Mouse (Mus musculus): ENCODE measurements at regions not wholly inside any gene's neighbourhood (a gene's known extent, or its start where the extent isn't known, plus 50 kb on each side); places are given as distances from the start of the nearest gene placed in this dataset.

- 58% methylated on average over 5 of the region's 5 CpGs for WGBS (ENCODE audit: insufficient replicate concordance)
- H3K27me3 ChIP-seq (ENCODE audit: control insufficient read depth, insufficient read depth, low read depth, low read length): no peaks in the 10 kb centered on the region
Measured at GRCm38 (mm10) chr7:136182101-136182500, 465.9 kb upstream of the Mki67 start.

DNA sequence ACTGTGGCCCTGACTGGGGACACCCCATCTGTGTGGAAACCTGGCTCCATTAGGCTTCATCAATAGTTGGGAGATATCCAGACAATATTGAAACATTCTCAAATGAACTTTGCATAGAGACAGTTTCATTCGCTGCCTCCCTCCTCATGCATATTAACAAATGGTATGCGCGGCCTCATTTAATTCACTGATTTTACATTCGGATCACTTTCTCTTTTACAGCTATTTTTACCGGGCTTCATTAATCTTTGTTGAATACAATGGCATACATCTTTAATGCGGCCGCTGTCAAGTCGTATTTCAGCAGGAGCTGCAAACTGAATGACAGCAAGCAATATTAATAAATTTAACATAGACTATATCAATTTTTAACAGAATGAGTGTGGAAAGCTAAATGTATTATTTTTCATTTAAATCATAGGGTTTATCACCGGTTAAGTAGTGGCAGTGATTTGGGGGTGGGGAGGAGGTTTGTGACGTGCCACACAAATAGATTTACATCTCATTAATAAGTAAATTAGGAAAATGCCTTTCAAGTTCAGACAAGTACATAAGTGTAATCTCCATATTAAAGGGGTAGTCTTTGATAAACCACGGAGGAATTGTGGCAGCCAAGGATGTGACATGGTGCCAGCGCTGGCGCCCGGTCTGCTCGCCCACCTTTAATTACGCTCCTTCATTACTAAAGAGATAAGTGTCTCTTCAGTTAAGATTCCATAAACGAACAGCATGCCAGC lies 480.4 kb upstream of the Mki67 start:
- H3K4me1 ChIP-seq (ENCODE audit: control insufficient read depth, low read depth, low read length): no peaks in the 10 kb centered on the region
- no peak for ATAC-seq (ENCODE audit: low read depth)
- no peaks in the 10 kb centered on the region for H3K27me3 ChIP-seq (ENCODE audit: control insufficient read depth, insufficient read depth, low read depth, low read length)
- 73% methylated on average over 17 of the region's 17 CpGs for WGBS (ENCODE audit: insufficient replicate concordance)
- no peaks in the 10 kb centered on the region for H3K36me3 ChIP-seq (ENCODE audit: control insufficient read depth, insufficient read depth)
- H3K9ac ChIP-seq (ENCODE audit: low read depth, low read length): no peak overlapping the region
- no peak overlapping the region for H3K4me2 ChIP-seq (ENCODE audit: low read depth, low read length)
- H3K27ac ChIP-seq (ENCODE audit: low read length): no peak overlapping the region
- H3K9me3 ChIP-seq (replicated peaks; ENCODE audit: control insufficient read depth, low read length): no peaks in the 10 kb centered on the region
- no peak overlapping the region for H3K4me3 ChIP-seq (ENCODE audit: low read depth, low read length)

More at GRCm38 (mm10) chr7:136182101-136182500, 465.9 kb upstream of the Mki67 start:
- Histone ChIP-seq H3K9ac (ENCODE audit: low read depth, low read length) (no peak overlapping the region), H3K4me1 (ENCODE audit: control insufficient read depth, low read depth, low read length) (no peaks in the 10 kb centered on the region), H3K36me3 (ENCODE audit: control insufficient read depth, insufficient read depth) (no peaks in the 10 kb centered on the region), H3K4me3 (ENCODE audit: low read depth, low read length) (no peak overlapping the region), H3K27ac (ENCODE audit: low read length) (no peak overlapping the region), H3K4me2 (ENCODE audit: low read depth, low read length) (no peak overlapping the region), H3K9me3 (replicated peaks; ENCODE audit: control insufficient read depth, low read length) (no peaks in the 10 kb centered on the region; the same call in 1 of the 2 replicates)
- no peak for ATAC-seq (ENCODE audit: low read depth)

GRCm38 (mm10) chr7:136208879-136209278 lies 492.7 kb upstream of the Mki67 start:
- Histone ChIP-seq H3K4me2 (ENCODE audit: low read depth, low read length) (no peak overlapping the region), H3K27ac (ENCODE audit: low read length) (no peak overlapping the region), H3K36me3 (ENCODE audit: control insufficient read depth, insufficient read depth) (no peaks in the 10 kb centered on the region), H3K4me3 (ENCODE audit: low read depth, low read length) (no peak overlapping the region), H3K9ac (ENCODE audit: low read depth, low read length) (no peak overlapping the region), H3K9me3 (replicated peaks; ENCODE audit: control insufficient read depth, low read length) (no peaks in the 10 kb centered on the region), H3K4me1 (ENCODE audit: control insufficient read depth, low read depth, low read length) (no peaks in the 10 kb centered on the region), H3K27me3 (ENCODE audit: control insufficient read depth, insufficient read depth, low read depth, low read length) (no peaks in the 10 kb centered on the region)
- WGBS (ENCODE audit: insufficient replicate concordance): 72% methylated on average over 12 of the region's 12 CpGs
- no peak for ATAC-seq (ENCODE audit: low read depth)

GRCm38 (mm10) chr7:136209299-136210171 lies 493.4 kb upstream of the Mki67 start:
- Histone ChIP-seq H3K36me3 (ENCODE audit: control insufficient read depth, insufficient read depth) (no peaks in the 10 kb centered on the region), H3K9ac (ENCODE audit: low read depth, low read length) (no peak overlapping the region), H3K27ac (ENCODE audit: low read length) (no peak overlapping the region), H3K4me3 (ENCODE audit: low read depth, low read length) (no peak overlapping the region), H3K9me3 (replicated peaks; ENCODE audit: control insufficient read depth, low read length) (no peaks in the 10 kb centered on the region), H3K4me2 (ENCODE audit: low read depth, low read length) (no peak overlapping the region), H3K4me1 (ENCODE audit: control insufficient read depth, low read depth, low read length) (no peaks in the 10 kb centered on the region), H3K27me3 (ENCODE audit: control insufficient read depth, insufficient read depth, low read depth, low read length) (no peaks in the 10 kb centered on the region)
- WGBS (ENCODE audit: insufficient replicate concordance): 54% methylated on average over 31 of the region's 31 CpGs
- no peak for ATAC-seq (ENCODE audit: low read depth)

- no peaks in the 10 kb centered on the region for H3K9me3 ChIP-seq (replicated peaks; ENCODE audit: control insufficient read depth, low read length)
- no peak overlapping the region for H3K27ac ChIP-seq (ENCODE audit: low read length)
- H3K4me3 ChIP-seq (ENCODE audit: low read depth, low read length): no peak overlapping the region
- no peak overlapping the region for H3K9ac ChIP-seq (ENCODE audit: low read depth, low read length)
- no peaks in the 10 kb centered on the region for H3K36me3 ChIP-seq (ENCODE audit: control insufficient read depth, insufficient read depth)
- H3K4me2 ChIP-seq (ENCODE audit: low read depth, low read length): no peak overlapping the region
- 56% methylated on average over 8 of the region's 8 CpGs for WGBS (ENCODE audit: insufficient replicate concordance)
- no peaks in the 10 kb centered on the region for H3K4me1 ChIP-seq (ENCODE audit: control insufficient read depth, low read depth, low read length)
- no peak for ATAC-seq (ENCODE audit: low read depth)
- no peaks in the 10 kb centered on the region for H3K27me3 ChIP-seq (ENCODE audit: control insufficient read depth, insufficient read depth, low read depth, low read length)
Measured at GRCm38 (mm10) chr7:136212492-136212891, 496.3 kb upstream of the Mki67 start.

DNA sequence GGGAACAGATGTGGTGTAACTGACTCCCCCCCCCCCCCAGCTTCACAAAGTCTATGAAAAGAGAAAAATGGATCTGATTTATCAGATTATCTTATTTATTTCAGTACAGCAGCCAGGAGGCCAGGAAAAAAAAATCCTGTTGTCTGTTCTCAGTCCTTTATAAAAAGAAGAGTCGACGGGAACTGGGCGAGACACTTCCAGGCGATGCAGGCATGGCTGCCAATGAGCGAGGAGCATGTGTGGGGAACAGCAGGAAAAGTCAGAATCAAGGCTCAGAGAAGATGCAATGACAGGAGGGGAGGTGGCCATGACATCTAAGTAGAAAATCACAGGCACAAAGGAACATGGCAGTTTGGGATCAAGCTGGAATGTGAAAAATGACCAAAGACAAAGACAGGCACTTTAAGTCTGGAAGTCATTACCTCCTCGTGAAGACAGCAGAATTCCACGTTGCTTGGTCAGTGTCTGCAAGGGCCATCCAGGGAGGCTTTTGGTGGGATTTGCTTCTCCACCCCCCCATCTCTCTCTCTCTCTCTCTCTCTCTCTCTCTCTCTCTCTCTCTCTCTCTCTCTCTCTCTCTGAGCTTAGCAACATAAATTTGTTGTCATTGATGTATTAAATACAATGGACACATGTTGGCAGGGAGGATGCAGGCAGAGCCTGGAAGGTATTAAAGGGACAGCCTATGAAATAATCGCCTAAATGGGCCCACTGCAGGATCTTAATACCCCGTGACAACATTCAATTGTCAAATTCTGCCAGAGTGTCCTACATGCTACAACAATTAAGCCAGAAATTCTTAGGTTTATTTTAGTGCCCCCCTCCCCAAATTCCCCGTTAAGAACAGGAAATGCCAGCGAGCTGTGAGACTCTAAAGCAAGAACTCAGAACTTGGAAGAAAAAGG lies 497.1 kb upstream of the Mki67 start:
- no peak overlapping the region for H3K4me3 ChIP-seq (ENCODE audit: low read depth, low read length)
- H3K27ac ChIP-seq (ENCODE audit: low read length): no peak overlapping the region
- H3K9ac ChIP-seq (ENCODE audit: low read depth, low read length): no peak overlapping the region
- 45% methylated on average over 11 of the region's 11 CpGs for WGBS (ENCODE audit: insufficient replicate concordance)
- H3K9me3 ChIP-seq (replicated peaks; ENCODE audit: control insufficient read depth, low read length): no peaks in the 10 kb centered on the region
- ATAC-seq (ENCODE audit: low read depth): no peak
- H3K4me2 ChIP-seq (ENCODE audit: low read depth, low read length): no peak overlapping the region
- H3K36me3 ChIP-seq (ENCODE audit: control insufficient read depth, insufficient read depth): no peaks in the 10 kb centered on the region
- H3K27me3 ChIP-seq (ENCODE audit: control insufficient read depth, insufficient read depth, low read depth, low read length): no peaks in the 10 kb centered on the region
- H3K4me1 ChIP-seq (ENCODE audit: control insufficient read depth, low read depth, low read length): no peaks in the 10 kb centered on the region

- H3K4me3 ChIP-seq (ENCODE audit: low read depth, low read length): no peak overlapping the region
- no peak overlapping the region for H3K9ac ChIP-seq (ENCODE audit: low read depth, low read length)
- H3K36me3 ChIP-seq (ENCODE audit: control insufficient read depth, insufficient read depth): no peaks in the 10 kb centered on the region
- ATAC-seq (ENCODE audit: low read depth): no peak
- H3K27me3 ChIP-seq (ENCODE audit: control insufficient read depth, insufficient read depth, low read depth, low read length): no peaks in the 10 kb centered on the region
- no peak overlapping the region for H3K4me2 ChIP-seq (ENCODE audit: low read depth, low read length)
- no peaks in the 10 kb centered on the region for H3K9me3 ChIP-seq (replicated peaks; ENCODE audit: control insufficient read depth, low read length)
- WGBS (ENCODE audit: insufficient replicate concordance): 65% methylated on average over 3 of the region's 3 CpGs
- H3K4me1 ChIP-seq (ENCODE audit: control insufficient read depth, low read depth, low read length): no peaks in the 10 kb centered on the region
- H3K27ac ChIP-seq (ENCODE audit: low read length): no peak overlapping the region
Measured at GRCm38 (mm10) chr7:136213962-136214308, 497.8 kb upstream of the Mki67 start.

GRCm38 (mm10) chr7:136214415-136214814 lies 498.3 kb upstream of the Mki67 start:
- Histone ChIP-seq H3K27me3 (ENCODE audit: control insufficient read depth, insufficient read depth, low read depth, low read length) (no peaks in the 10 kb centered on the region), H3K36me3 (ENCODE audit: control insufficient read depth, insufficient read depth) (no peaks in the 10 kb centered on the region), H3K4me2 (ENCODE audit: low read depth, low read length) (no peak overlapping the region), H3K4me1 (ENCODE audit: control insufficient read depth, low read depth, low read length) (no peaks in the 10 kb centered on the region), H3K4me3 (ENCODE audit: low read depth, low read length) (no peak overlapping the region), H3K27ac (ENCODE audit: low read length) (no peak overlapping the region), H3K9ac (ENCODE audit: low read depth, low read length) (no peak overlapping the region), H3K9me3 (replicated peaks; ENCODE audit: control insufficient read depth, low read length) (no peaks in the 10 kb centered on the region)
- no peak for ATAC-seq (ENCODE audit: low read depth)
- WGBS (ENCODE audit: insufficient replicate concordance): 56% methylated on average over 4 of the region's 4 CpGs

All from liver, embryonic 16.5 days (tissue).